Mouse (Mus musculus) testis, postnatal 10 days (tissue): ENCODE measurements around the gene Sumo1.

Experiments
- DNase-seq: peaks from one replicate; pipeline ENCODE4 v3.0.0; 2021; ENCODE audit warnings: low spot score

Sumo1 gene

DNA sequence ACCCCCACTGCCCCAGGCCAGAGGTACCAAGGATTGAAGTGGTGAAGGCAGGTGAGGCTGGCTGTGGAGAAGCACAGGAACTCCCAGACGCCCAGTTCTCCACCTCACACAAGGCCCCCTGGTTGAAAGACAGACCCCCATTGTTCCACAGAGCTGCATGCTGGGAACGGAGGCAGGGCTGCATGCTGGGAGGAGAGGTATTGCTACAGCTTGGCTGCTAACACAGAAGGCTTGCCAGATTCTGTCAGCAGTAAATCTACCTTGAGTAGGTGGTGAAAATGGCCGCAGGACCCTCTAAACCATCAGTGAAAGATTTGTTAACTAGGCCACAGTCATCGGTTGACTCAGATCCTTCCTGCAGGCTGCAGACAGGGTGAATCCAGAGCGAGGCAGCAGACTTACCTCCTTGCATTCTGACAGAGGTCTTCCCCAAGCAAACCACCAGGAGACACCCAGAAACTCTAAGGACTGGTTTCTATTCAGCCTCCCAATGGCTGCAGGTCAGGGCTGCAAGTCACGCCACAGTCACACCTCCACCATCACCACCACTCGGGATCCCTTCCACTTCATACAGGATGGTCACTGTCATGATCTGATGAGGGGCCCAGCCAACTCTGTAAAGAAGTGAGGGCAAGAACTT is 121.5 kb downstream of the Sumo1 start:
- no peak for DNase-seq

DNA sequence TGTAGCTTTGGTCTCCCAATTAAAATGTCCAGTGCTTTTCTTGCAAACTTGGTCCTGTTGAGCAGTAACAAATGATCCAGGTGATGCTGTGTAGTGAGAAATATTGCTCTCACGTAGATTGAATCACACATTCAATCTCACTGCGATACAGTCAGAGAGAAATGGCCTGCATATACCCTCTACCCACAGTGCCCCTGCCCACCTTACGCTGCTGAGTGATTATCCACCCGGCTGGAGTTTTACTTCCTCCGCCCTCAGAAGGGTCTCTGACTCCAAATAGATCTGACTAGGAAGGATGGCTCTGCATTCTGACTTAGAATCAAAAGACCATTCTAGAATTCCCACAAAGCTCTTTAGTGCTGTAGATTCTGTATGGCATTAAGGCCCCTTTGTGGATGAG is 122.1 kb downstream of the Sumo1 start:
- no peak for DNase-seq

DNA sequence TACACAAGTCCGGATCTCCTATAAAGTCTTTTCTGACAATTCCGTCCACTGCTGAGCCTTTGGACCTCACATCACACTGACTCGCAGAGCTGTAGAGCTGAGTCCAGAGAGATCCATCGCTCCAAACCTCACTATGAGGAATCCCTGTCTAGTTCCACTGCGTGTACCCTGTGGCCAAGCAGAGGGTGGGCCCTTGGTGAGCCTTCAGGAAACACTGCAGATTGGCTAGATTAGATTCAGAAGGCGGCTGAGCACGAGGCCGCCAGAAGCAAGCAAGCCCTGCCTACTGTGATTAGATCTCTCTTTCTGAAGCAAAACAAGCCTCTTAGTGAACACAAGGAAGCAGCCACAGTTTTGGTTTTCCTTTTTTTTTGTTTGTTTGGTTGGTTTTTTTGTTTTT is 126.7 kb downstream of the Sumo1 start:
- no peak for DNase-seq

DNA sequence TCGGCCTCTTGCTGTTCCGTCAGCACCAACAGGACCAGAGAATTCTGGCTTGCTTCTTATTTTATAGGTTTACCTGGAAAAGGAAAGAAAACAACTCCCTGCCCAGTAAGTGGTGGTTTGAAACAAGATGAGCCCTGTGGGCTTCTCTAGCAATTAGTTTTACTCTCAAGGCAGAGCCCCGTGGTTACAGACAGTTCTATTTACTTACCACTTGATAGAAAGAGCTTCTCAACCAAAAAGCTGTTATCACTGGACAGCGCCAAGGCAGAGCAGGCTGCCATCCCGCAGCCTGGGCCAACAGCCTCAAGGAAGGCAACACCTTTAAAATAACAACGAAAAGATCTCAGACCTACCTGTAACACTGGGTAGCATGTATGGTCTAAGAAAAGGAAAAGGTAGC is 128.4 kb downstream of the Sumo1 start:
- DNase-seq: no peak

- no peak for DNase-seq
Observed at GRCm38 (mm10) chr1:59541271-59542020, 129.2 kb downstream of the Sumo1 start.

GRCm38 (mm10) chr1:59540537-59541148 is 130.0 kb downstream of the Sumo1 start:
- no peak for DNase-seq

- no peak for DNase-seq
Observed at GRCm38 (mm10) chr1:59538381-59538780, 132.3 kb downstream of the Sumo1 start.
